Mouse (Mus musculus) megakaryocyte-erythroid progenitor cell, adult 5 weeks (primary cell): ENCODE data around the gene Gm4836. TPM values are rescaled to one million over a fixed set of nuclear protein-coding genes. Genes with fewer than 3 reads are reported as not detected.

Source experiments
- polyA plus RNA-seq: library from polyadenylated mRNA; stranded (reverse); fragments of >175 nt; gene quantifications from 2 replicates; pipeline ENCODE4 v1.2.3, GENCODE M21; 2012

Gm4836 gene
- polyA plus RNA-seq, result not detected in 2 replicates

GRCm38 (mm10) chrX:28293532-28293931 is at the start of gene Gm4836:
Gm4836 (minus strand) TSS chrX:28293632.

